14 mouse cellular contexts compared by ENCODE assay signal in genomic region chr4:65317877-65318525, GRCm38 (mm10).
DNase-seq lines count a peak whose midpoint lies in the region; ATAC-seq and TF ChIP-seq lines count a peak whose summit lies in the region.
"Had no signal": no experiment of that assay in that cellular context is flagged by ENCODE, and none has a peak within 500 bp of the region (broad histone marks: within the 10 kb centered on the region; RNA-seq: fewer than 3 reads in every experiment).

No protein-coding gene starts in this region.

- ATAC-seq in midbrain, postnatal 0 days (ENCODE audit: low FRiP score), result no peak
- no peak for ATAC-seq in midbrain, embryonic 13.5 days

- DNase-seq in heart, adult 11 months, result peak; percentile 93
- DNase-seq in heart, postnatal 25 days (ENCODE audit: low spot score), result no peak
- DNase-seq in midbrain, postnatal 0 days (ENCODE audit: low spot score), result peak; percentile 15
- DNase-seq in lung, adult 18-20 months, result peak; percentile 55 to 64
- DNase-seq in ovary, postnatal 14 days (ENCODE audit: low spot score), result peak; percentile 5
- DNase-seq in gastrocnemius, postnatal 25 days, result no peak
- DNase-seq: cerebellum, adult 9-10 months; gastrocnemius, postnatal 10 days; layer of hippocampus, postnatal 36 days had no signal

- no peak overlapping the region for H3K9ac ChIP-seq in midbrain, postnatal 0 days (replicated peaks; ENCODE audit: low read length, poor library complexity, severe bottlenecking)
- H3K9ac ChIP-seq in midbrain, embryonic 13.5 days (replicated peaks), result no peak overlapping the region
- H3K9ac ChIP-seq: hindbrain, embryonic 12.5 days; midbrain, embryonic 12.5 days; neural tube, embryonic 13.5 days had no signal

- WGBS in midbrain, postnatal 0 days, result 66% methylated on average over 10 of the region's 10 CpGs
- WGBS in midbrain, embryonic 13.5 days, result 78% methylated on average over 10 of the region's 10 CpGs

- no peak overlapping the region for H3K4me3 ChIP-seq in midbrain, postnatal 0 days (ENCODE audit: low read depth, low read length)
- H3K4me3 ChIP-seq in midbrain, embryonic 13.5 days (replicated peaks), result no peak overlapping the region
- H3K4me3 ChIP-seq: hindbrain, embryonic 12.5 days; midbrain, embryonic 12.5 days; neural tube, embryonic 13.5 days had no signal

- no peaks in the 10 kb centered on the region for H3K4me1 ChIP-seq in midbrain, postnatal 0 days (ENCODE audit: insufficient read depth, low read length)
- no peaks in the 10 kb centered on the region for H3K4me1 ChIP-seq in midbrain, embryonic 13.5 days (replicated peaks)
- H3K4me1 ChIP-seq: hindbrain, embryonic 12.5 days; midbrain, embryonic 12.5 days; neural tube, embryonic 13.5 days had no signal

- no peak overlapping the region for H3K27ac ChIP-seq in midbrain, postnatal 0 days (ENCODE audit: low read depth, low read length)
- H3K27ac ChIP-seq in midbrain, embryonic 13.5 days, result no peak overlapping the region
- H3K27ac ChIP-seq: hindbrain, embryonic 12.5 days; midbrain, embryonic 12.5 days; neural tube, embryonic 13.5 days had no signal

- no peaks in the 10 kb centered on the region for H3K27me3 ChIP-seq in midbrain, postnatal 0 days (ENCODE audit: insufficient read depth, low read length)
- no peaks in the 10 kb centered on the region for H3K27me3 ChIP-seq in midbrain, embryonic 13.5 days
- H3K27me3 ChIP-seq: hindbrain, embryonic 12.5 days; midbrain, embryonic 12.5 days; neural tube, embryonic 13.5 days had no signal

- no peak overlapping the region for H3K4me2 ChIP-seq in midbrain, postnatal 0 days (ENCODE audit: low read depth, low read length, poor library complexity, severe bottlenecking)
- H3K4me2 ChIP-seq in midbrain, embryonic 13.5 days (replicated peaks), result no peak overlapping the region
- H3K4me2 ChIP-seq: hindbrain, embryonic 12.5 days; liver, embryonic 11.5 days; midbrain, embryonic 12.5 days; neural tube, embryonic 13.5 days had no signal

- no peaks in the 10 kb centered on the region for H3K36me3 ChIP-seq in midbrain, postnatal 0 days (ENCODE audit: insufficient read depth, low read length)
- no peaks in the 10 kb centered on the region for H3K36me3 ChIP-seq in midbrain, embryonic 13.5 days
- H3K36me3 ChIP-seq: hindbrain, embryonic 12.5 days; midbrain, embryonic 12.5 days; neural tube, embryonic 13.5 days had no signal

- H3K9me3 ChIP-seq in midbrain, postnatal 0 days (ENCODE audit: low read length), result no peaks in the 10 kb centered on the region
- no peaks in the 10 kb centered on the region for H3K9me3 ChIP-seq in midbrain, embryonic 13.5 days
- H3K9me3 ChIP-seq: hindbrain, embryonic 12.5 days; midbrain, embryonic 12.5 days; neural tube, embryonic 13.5 days had no signal

- no peak for TF ChIP-seq CTCF in midbrain, postnatal 0 days (IDR thresholded peaks at IDR 0.05)

- intact Hi-C loops in heart, postnatal 25 days (cut with DNase I), result loop anchor here (10.0 kb wide), 1 partner anchor 193 kb away; the partner anchor contains the start of gene Pappa

Comparison
In these comparisons a context has a peak if more than half of its experiments do, and no peak if none do; other contexts are left out.
1. DNase-seq: peak in heart, adult 11 months (single experiment), midbrain, postnatal 0 days (single experiment), lung, adult 18-20 months (2 of 2) and ovary, postnatal 14 days (single experiment); none in heart, postnatal 25 days (single experiment) and gastrocnemius, postnatal 25 days (single experiment).